Mouse (Mus musculus) small intestine, adult 2 months (tissue): Measurements from ENCODE around the gene Syne1. TPM values are rescaled to one million over a fixed set of nuclear protein-coding genes. Genes with fewer than 3 reads are reported as not detected.

Source experiments
- H3K27ac ChIP-seq: fragments of 200-500 bp; 2 replicates; pipeline ENCODE4 v1.5.1; 2012; ENCODE audit warnings: low read depth, low read length, control low read depth, inconsistent platforms; ENCODE audit not compliant: insufficient read depth
- H3K27me3 ChIP-seq: fragments of 200-500 bp; 2 replicates; pipeline ENCODE4 v1.6.1; 2012; ENCODE audit warnings: mild to moderate bottlenecking, moderate library complexity, low read length, inconsistent platforms; ENCODE audit not compliant: control insufficient read depth, insufficient read depth
- H3K36me3 ChIP-seq: fragments of 200-500 bp; 2 replicates; pipeline ENCODE4 v1.6.1; 2012; ENCODE audit warnings: mild to moderate bottlenecking, low read length, control low read depth, inconsistent platforms; ENCODE audit not compliant: control insufficient read depth, insufficient read depth
- H3K4me1 ChIP-seq: fragments of 200-500 bp; 2 replicates; pipeline ENCODE4 v1.6.1; 2012; ENCODE audit warnings: low read length, inconsistent platforms, mixed read lengths; ENCODE audit not compliant: control insufficient read depth, insufficient read depth, insufficient read length
- H3K4me3 ChIP-seq: fragments of 200-500 bp; 2 replicates; pipeline ENCODE4 v1.5.1; 2012; ENCODE audit warnings: low read depth, mild to moderate bottlenecking, control low read depth, inconsistent platforms, low read length, moderate library complexity
- CTCF ChIP-seq: fragments of 200-500 bp; IDR thresholded peaks from 2 replicates; pipeline ENCODE4 v1.5.1; 2012; ENCODE audit warnings: low read depth, mild to moderate bottlenecking, control low read depth, inconsistent platforms, low read length, moderate library complexity, mixed read lengths; ENCODE audit not compliant: insufficient replicate concordance, insufficient read length; ENCODE audit errors: extremely low read depth
- POLR2A ChIP-seq: fragments of 200-500 bp; IDR thresholded peaks from 2 replicates; pipeline ENCODE4 v1.6.1; 2012; ENCODE audit warnings: low read depth, mild to moderate bottlenecking, control low read depth, inconsistent platforms, low read length, moderate library complexity
- WGBS: fragments of 180-500 bp; shearing (Covaris S2); methylation state at CpG from one replicate; pipeline ENCODE4 v1.1.7; 2018; 5-methylcytosine and 5-hydroxymethylcytosine counted together
- polyA plus RNA-seq: library from polyadenylated mRNA; depleted of rRNA; stranded (reverse); fragments of >200 nt; gene quantifications from 2 replicates; pipeline ENCODE4 v1.2.3, GENCODE M21; 2012

Syne1 gene
- polyA plus RNA-seq, 1 experiment, result 10.0 TPM

DNA sequence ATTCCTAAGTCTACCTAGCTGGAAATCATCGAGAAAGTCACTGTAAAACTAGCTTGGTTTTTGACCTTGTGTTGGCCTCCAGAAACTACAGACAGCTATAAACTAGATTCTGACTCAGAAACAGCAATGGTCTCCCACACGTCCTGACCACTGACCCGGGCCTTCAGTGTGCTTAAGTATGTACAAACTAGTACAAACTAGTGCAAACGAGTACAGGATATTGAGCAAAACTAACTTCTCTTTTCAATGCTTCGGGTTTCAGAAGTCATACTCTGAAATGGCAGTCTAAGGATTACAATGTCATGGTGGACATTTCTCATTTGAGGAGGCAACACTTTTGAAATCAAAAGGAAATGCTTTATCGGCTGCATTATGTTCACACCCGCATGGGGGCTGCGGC lies 506.8 kb downstream of the Syne1 start:
- TF ChIP-seq POLR2A (no peak), CTCF (no peak)
- WGBS, result 85% methylated on average over 8 of the region's 8 CpGs
- Histone ChIP-seq H3K27ac (no peak overlapping the region), H3K36me3 (peaks cover 12% of the 10 kb centered on the region), H3K27me3 (no peaks in the 10 kb centered on the region), H3K4me3 (no peak overlapping the region), H3K4me1 (no peaks in the 10 kb centered on the region)

DNA sequence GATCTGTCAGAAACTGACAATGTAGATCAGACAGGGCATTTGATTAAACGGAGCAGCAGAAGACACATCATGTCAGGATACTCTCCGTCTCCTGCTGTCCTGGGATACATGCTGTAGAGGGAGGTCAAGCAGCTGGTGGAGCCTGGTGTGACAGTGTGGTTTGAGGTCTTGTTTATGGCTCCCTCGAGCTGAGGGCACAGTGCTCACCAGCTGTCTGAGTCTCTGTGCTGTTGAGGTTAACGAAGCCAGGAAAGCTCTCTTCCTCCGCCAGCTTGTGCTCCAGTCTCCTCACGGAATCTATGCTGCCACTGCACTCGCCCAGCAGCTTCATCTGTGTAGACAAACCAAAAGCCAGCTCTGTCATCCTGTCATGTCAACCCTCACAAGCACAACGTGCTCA lies 510.0 kb downstream of the Syne1 start:
- TF ChIP-seq POLR2A (no peak), CTCF (no peak)
- Histone ChIP-seq H3K27ac (no peak overlapping the region), H3K4me3 (no peak overlapping the region), H3K4me1 (no peaks in the 10 kb centered on the region), H3K36me3 (peaks cover 6% of the 10 kb centered on the region; the same call in 1 of the 2 replicates), H3K27me3 (no peaks in the 10 kb centered on the region)
- 80% methylated on average over 8 of the region's 8 CpGs for WGBS

DNA sequence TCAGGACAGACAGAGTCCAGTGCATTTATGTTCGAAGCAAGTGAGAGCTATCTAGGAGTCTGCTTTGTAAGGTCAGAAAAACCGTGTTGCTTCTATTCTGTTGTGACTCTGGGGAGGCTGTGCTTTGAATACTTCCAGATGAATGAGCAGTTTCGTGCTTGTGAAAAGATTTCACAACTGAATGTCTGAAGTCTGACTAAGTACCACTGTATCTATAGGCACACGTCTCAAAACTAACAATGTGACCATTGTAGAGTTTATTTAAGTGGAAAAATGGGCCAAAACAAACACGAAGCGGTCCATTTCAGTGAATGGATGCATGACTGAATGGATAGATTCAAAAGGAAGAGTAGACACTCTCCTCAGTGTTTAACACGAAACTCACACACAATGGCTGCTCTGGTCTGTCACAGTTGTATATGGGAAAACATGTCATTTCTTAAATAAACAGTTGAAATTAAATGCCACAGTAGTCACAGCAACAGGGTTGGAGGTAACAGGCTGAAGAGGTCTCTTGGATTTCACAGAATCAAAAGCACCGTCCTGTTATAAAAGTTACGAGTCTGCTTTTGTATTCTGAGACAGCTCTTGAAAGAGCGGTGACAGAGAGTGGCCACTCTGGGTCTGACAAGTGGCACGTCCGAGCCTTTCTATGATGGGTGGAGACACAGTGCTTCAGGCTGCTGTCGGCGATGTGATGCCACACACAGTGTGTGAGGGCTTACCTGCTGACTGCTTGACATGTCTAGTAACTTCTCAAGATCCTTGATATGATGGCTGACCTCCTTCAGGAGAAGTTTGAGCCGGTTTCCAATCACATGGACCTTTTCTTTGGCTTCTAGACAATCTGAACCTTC lies 518.9 kb downstream of the Syne1 start:
- Histone ChIP-seq H3K4me3 (no peak overlapping the region), H3K4me1 (no peaks in the 10 kb centered on the region), H3K36me3 (peaks cover 2% of the 10 kb centered on the region; the same call in 1 of the 2 replicates), H3K27ac (no peak overlapping the region), H3K27me3 (no peaks in the 10 kb centered on the region)
- TF ChIP-seq CTCF (no peak), POLR2A (no peak)
- WGBS, result 86% methylated on average over 15 of the region's 15 CpGs

DNA sequence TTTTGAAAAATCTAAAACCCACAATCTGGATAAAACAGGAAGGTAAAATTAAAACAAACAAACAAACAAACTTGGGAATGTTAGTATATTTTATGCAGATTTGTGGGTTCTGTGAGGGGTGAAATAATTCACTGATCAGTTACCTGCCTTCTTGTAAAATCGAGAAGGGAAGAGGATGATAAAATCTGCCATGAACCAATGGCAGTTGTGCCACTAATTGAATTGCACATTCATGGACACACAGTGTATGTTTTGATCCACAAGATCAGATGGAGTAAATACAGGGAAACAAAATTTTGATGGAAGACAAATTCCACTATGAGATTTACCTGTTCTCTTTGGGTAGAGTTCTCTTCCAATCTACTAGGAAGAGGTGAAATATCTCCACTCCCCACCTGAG lies 521.4 kb downstream of the Syne1 start:
- no peak overlapping the region for H3K4me3 ChIP-seq
- WGBS, result 91% methylated on average over 1 of the region's 1 CpGs
- no peak for TF ChIP-seq POLR2A
- TF ChIP-seq CTCF, result no peak

DNA sequence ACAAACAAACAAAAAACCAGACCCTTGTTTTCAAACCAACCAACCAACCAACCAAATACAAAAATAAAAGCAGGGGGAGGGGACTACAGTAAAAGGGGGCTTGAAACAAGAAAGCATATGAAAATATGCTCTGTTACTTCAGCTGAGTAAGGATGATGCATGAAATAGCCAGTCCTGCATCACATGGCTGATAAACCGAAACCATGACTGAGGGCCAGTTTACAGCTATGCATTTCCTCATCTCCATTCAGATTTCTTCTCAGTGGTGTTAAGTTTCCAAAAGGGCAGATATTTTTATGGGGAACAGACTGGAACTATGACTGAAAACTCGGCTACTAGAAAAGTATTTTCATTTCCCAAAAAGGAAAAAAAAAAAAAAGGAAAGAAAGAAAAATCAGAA lies 522.1 kb downstream of the Syne1 start:
- WGBS, result 81% methylated on average over 2 of the region's 2 CpGs
- Histone ChIP-seq H3K4me3 (no peak overlapping the region), H3K4me1 (no peaks in the 10 kb centered on the region), H3K27ac (no peak overlapping the region), H3K36me3 (peaks cover 2% of the 10 kb centered on the region; the same call in 1 of the 2 replicates), H3K27me3 (no peaks in the 10 kb centered on the region)
- TF ChIP-seq CTCF (no peak), POLR2A (no peak)

More for the DNA sequence above, 521.4 kb downstream of the Syne1 start:
- Histone ChIP-seq H3K4me1 (no peaks in the 10 kb centered on the region), H3K27ac (no peak overlapping the region), H3K27me3 (no peaks in the 10 kb centered on the region), H3K36me3 (peaks cover 2% of the 10 kb centered on the region; the same call in 1 of the 2 replicates)

DNA sequence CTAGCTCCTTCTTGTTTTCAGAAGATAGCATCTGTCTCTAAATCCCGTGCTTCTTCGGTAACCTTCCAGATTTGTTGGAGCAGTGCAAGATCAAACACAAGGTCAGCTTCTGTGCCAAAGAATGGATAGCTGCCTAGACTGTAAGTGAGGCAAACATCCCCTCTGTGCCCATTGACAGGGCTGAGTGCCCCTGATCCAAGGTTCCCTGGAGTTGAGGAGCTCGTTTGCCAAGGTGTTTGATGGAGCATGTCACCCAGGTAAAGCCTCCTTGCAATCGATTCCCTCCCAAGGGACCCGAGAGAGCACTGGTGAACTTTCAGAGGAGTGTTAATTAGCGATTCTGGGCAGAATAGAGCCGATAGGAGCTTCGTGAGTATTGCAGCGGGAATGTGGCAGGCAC lies 523.0 kb downstream of the Syne1 start:
- Histone ChIP-seq H3K27ac (no peak overlapping the region), H3K4me3 (no peak overlapping the region), H3K36me3 (peaks cover 2% of the 10 kb centered on the region; the same call in 1 of the 2 replicates), H3K4me1 (no peaks in the 10 kb centered on the region), H3K27me3 (no peaks in the 10 kb centered on the region)
- TF ChIP-seq POLR2A, result no peak
- no peak for TF ChIP-seq CTCF
- 81% methylated on average over 9 of the region's 9 CpGs for WGBS

DNA sequence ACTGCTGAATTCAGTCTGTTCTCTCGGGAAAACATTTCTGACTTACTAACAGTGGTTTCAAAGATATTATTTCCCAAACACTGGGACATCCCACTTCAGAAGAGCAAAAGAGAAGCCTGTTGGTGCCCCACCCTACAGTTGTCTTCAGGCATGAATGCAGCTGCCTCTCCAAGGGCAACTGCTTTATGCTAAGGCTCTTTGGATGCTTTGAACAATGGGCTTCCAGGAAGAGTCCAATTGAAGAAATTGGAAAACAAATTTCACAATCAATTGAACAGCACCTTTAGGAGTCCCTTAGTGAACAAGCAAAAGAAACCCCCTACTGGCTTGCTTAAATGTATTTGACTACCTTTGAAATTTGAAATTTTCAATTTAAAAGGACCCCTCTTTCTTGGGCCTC lies 524.1 kb downstream of the Syne1 start:
- Histone ChIP-seq H3K27me3 (no peaks in the 10 kb centered on the region), H3K4me3 (no peak overlapping the region), H3K36me3 (0 out of 2 replicates have a peak, but pooled peaks cover 2% of the 10 kb centered on the region), H3K4me1 (no peaks in the 10 kb centered on the region), H3K27ac (no peak overlapping the region)
- 92% methylated on average over 1 of the region's 1 CpGs for WGBS
- TF ChIP-seq POLR2A (no peak), CTCF (no peak)
